Mouse (Mus musculus) Muller cell, postnatal 12 days (primary cell): ENCODE results near the gene Cyp2f2.

Source experiments
- DNase-seq: peaks from one replicate; pipeline ENCODE4 v3.0.0-alpha.2; 2015; ENCODE audit errors: inconsistent ontology term

Gene Cyp2f2

GRCm38 (mm10) chr7:27119676-27120075 lies at the start of gene Cyp2f2:
Gene Cyp2f2, plus strand, starts transcription at chr7:27119909.
- no peak for DNase-seq

GRCm38 (mm10) chr7:27078641-27079040 lies 41.1 kb upstream of the Cyp2f2 start:
- no peak for DNase-seq

GRCm38 (mm10) chr7:27081625-27082024 lies 38.1 kb upstream of the Cyp2f2 start:
- no peak for DNase-seq

GRCm38 (mm10) chr7:27091039-27091438 lies 28.7 kb upstream of the Cyp2f2 start:
- DNase-seq, result no peak

- DNase-seq, result no peak
Measured at GRCm38 (mm10) chr7:27092038-27092703, 27.5 kb upstream of the Cyp2f2 start.

DNA sequence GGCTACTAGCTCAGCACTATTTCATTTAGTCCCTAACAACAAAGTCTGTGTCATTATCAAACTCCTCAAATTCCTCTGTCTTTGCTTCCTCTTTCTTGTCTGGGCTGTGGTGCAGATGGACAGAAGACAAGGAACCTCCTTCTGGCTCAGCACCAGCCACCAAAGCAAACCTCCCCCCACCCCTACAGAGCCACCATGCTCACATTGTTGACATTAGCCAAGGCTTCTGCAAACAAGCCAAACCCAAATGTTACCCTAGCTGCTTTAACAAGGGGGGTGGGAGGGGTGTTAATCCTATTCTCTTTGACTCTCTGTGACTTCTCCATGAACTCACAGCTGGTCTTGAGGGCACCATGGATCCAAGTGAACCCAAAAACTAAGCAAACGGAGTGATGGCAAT lies 26.8 kb upstream of the Cyp2f2 start:
- DNase-seq, result no peak

- DNase-seq, result no peak
Measured at GRCm38 (mm10) chr7:27104882-27105281, 14.8 kb upstream of the Cyp2f2 start.

GRCm38 (mm10) chr7:27110327-27110726 lies 9.4 kb upstream of the Cyp2f2 start:
- no peak for DNase-seq

DNA sequence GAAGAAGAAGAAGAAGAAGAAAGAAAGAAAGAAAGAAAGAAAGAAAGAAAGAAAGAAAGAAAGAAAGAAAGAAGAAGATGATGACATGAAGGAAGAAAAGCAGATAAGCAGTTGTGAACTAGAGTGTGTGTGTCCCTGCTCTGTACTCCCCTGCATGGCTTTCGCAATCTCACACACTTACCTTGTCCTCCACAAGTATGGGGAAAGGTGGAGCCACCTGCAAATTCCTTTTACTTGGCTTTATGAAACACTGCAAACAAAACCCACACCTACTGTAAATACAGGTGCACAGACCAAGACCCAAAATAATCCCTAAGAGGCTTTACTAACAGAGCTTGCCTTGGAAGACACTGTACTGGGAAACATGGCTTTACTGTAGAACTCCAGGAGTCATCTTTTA lies 8.7 kb upstream of the Cyp2f2 start:
- no peak for DNase-seq

DNA sequence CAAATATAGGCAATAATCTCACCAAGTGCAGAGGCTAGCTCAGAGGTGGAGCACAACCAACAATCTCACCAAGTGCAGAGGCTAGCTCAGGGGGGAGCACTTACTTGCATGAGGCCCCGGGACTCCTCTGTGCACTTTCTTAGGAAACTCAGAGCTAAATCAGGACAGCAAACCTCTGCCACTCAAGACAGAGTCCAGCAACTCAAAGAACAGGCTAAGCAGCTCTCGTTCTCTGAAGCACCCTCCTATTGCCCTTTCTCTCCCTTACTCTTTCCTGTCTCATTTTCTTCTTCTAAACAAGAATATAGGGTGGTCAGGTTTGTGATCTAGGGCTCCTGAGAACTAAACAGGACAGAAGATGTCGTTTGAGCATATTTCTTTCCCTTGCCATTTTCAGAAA lies 7.7 kb upstream of the Cyp2f2 start:
- no peak for DNase-seq

DNA sequence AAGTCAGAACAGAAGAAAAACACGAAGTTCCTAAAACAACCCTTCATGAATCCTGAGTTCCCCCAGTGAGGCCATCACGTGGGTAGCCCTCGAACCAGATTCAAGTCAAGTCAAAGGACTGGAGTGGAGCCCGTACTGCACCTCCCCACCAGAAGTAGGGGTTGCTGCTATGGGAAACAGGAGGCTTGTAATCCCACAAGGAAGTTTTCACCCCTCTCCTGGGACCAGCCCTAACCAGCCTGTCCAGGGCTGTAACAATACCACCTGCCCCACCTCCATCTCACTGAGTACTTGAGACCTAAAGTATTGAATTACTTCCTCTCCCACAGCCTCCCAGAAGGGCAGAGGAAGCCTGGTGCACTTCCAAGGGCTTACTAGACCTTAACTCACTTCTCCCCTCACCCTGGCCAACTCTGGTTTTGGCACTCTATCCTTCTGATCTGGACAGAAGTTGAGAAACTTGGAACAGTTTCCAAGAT lies 1.6 kb upstream of the Cyp2f2 start:
- DNase-seq, result peak; percentile 9

DNA sequence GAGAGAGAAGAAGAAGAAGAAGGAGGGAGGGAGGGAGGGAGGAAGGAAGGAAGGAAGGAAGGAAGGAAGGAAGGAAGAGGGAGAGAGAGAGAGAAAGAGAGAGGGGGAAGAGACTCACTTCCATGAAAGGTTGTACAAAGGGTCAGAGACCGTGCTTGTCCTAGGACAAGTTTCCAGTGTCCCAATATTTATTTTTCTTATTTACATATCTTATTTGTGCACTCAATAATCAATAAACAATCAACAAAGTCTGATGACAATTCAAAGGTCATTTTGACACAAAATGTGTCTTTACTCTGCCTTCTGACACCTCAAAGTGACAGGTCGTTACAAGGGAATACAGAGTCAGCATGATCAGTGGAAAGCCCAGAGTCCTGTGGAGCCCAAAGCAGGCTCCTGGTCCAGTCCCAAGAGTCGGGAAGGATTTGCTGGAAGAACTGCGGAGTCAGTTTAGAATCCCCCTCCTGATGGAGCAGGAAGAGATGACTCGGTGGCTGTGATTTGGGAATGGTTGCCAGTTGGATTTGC lies 4.7 kb downstream of the Cyp2f2 start:
- no peak for DNase-seq

GRCm38 (mm10) chr7:27124969-27125368 lies 5.3 kb downstream of the Cyp2f2 start:
- DNase-seq, result no peak

DNA sequence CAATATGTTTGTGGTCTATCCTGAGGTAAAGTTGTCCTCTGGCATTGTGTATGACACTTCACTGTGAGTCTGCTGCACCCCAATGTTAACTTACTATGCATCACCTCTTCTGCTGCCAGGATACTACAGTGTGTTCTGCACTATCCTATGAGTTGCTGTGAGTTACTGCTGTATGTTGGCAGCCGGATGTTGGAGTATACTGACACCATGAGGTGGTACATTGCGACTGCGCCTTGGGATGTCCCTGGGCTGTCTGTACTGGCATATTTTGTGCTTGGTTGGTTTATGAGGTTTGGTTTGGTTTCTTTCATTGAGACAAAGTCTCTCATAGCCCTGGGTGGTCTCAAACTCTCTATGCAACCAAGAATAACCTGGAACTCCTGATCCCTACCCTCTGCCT lies 8.5 kb downstream of the Cyp2f2 start:
- DNase-seq, result no peak

GRCm38 (mm10) chr7:27128946-27129345 lies 9.2 kb downstream of the Cyp2f2 start:
- no peak for DNase-seq

DNA sequence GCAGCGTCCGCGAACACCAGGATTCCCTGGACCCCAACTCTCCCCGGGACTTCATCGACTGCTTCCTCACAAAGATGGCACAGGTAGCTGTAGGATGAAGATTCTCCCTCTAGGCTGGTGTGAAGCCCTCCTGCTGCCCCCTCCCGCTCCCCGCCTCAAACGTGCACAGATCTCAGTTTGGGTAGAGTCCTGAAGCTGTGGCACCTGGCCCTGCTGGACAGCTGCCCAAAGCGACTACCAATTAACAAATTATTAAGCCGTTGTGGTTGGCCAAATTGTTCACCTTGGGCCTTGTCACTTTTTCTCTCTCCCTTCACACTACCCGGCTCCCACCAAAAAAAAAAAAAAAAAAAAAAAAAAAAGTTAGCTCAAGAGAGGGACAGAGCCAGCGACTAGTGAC lies 10.1 kb downstream of the Cyp2f2 start:
- DNase-seq, result no peak

GRCm38 (mm10) chr7:27130521-27131370 lies 11.0 kb downstream of the Cyp2f2 start:
- no peak for DNase-seq

GRCm38 (mm10) chr7:27131387-27131786 lies 11.7 kb downstream of the Cyp2f2 start:
- no peak for DNase-seq

DNA sequence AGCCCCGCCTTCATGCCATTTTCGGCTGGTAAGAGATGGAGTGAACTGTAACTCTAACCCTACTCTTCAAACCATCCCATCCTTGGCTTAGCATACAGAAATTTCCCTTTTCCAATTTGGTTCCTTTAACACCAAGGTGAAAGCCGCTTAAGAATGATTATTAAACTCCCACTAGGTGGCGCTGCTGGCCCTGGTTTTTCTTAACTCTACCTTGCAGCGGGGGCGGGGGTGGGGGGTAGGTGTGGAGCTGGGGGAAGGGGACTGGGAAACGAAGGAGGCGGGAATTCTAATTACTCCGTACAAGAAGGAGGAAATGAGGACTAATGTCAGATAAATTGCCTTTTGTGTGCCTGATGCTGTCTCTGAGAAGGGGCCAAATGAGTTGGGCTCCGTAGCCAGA lies 12.9 kb downstream of the Cyp2f2 start:
- DNase-seq, result peak; percentile 26

DNA sequence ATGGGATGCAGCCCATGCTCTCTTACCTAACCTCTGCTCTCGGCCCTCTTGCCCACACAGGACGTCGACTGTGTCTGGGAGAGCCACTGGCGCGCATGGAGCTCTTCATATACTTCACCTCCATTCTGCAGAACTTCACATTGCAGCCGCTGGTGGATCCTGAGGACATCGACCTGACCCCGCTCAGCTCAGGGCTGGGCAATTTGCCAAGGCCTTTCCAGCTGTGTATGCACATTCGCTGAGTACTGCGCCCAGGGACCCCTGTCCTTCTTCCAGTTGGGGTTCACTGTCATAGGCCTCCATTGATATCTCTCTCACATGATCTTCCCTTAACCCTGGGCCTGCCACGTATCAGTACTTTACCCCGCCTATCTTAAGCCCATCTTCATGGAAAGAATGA lies 13.4 kb downstream of the Cyp2f2 start:
- DNase-seq, result no peak

GRCm38 (mm10) chr7:27133757-27134156 lies 14.0 kb downstream of the Cyp2f2 start:
- no peak for DNase-seq

DNA sequence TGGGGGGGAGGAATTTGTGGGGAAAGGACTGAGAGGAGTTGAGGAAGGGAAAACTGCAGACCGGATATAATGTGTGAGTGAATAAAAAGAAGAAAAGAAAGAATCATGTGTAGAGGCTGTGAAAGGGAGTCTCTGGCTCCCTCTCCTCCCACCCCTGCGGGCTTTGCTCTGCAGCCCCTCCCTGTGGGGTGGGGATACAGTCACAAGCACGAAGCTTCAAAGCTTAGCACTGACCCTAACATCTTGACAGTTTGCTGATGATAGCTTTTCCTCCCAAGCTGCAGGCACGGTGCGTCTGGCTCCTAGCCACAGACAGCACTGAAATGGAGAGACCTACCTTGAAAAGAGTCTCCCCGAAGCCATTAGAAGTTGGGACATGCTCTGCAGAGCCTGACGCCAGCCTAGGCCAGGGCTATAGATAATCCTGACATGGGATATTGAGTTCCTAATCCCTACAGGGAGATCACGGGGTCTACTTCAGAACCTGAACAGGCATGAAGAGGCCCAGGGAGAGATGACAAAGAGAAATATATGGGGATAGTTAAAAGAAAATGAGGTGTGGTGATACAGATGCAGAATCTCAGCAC lies 16.8 kb downstream of the Cyp2f2 start:
- DNase-seq, result no peak
